Mouse (Mus musculus): ENCODE results near the gene Rarres2. TPM values are rescaled to one million over a fixed set of nuclear protein-coding genes. Genes with fewer than 3 reads are reported as not detected.

The Rarres2 gene
- 13.5 and 17.7 TPM in 2 replicates for polyA plus RNA-seq (2015; fragmentation: Nextera tagmentation; extraction: Ambion mirVana)

- no peak within 1 kb of the TSS for H3K9ac ChIP-seq
- ATAC-seq (ENCODE audit: insufficient number of reproducible peaks, low FRiP score, low TSS enrichment, low read depth) = peak; percentile 68
- H3K4me3 ChIP-seq (replicated peaks) = no peak within 1 kb of the TSS
- no peaks in the 10 kb centered on the region for H3K36me3 ChIP-seq
- peak within 1 kb of the TSS; percentile 12; the same call in 1 of the 2 replicates for H3K4me2 ChIP-seq (replicated peaks)
- WGBS = 17% methylated on average over 6 of the region's 6 CpGs
- peaks cover 21% of the 10 kb centered on the region; the same call in 1 of the 2 replicates for H3K4me1 ChIP-seq
- no peaks in the 10 kb centered on the region for H3K27me3 ChIP-seq
- H3K27ac ChIP-seq (replicated peaks) = no peak within 1 kb of the TSS
- H3K9me3 ChIP-seq (replicated peaks) = no peaks in the 10 kb centered on the region
Measured at GRCm38 (mm10) chr6:48572572-48573061, at the start of gene Rarres2. Rarres2 (minus strand) TSS chr6:48572789.

- WGBS = 95% methylated on average over 30 of the region's 30 CpGs
- no peaks in the 10 kb centered on the region for H3K9me3 ChIP-seq (replicated peaks)
- H3K27me3 ChIP-seq = no peaks in the 10 kb centered on the region
- H3K27ac ChIP-seq (replicated peaks) = no peak overlapping the region
- no peak overlapping the region for H3K4me2 ChIP-seq (replicated peaks)
- H3K4me3 ChIP-seq (replicated peaks) = no peak overlapping the region
- no peak for ATAC-seq (ENCODE audit: insufficient number of reproducible peaks, low FRiP score, low TSS enrichment, low read depth)
- H3K4me1 ChIP-seq = no peaks in the 10 kb centered on the region
- no peak overlapping the region for H3K9ac ChIP-seq
- peaks cover 21% of the 10 kb centered on the region for H3K36me3 ChIP-seq
Measured at GRCm38 (mm10) chr6:48620031-48620430, 47.4 kb upstream of the Rarres2 start.

- no peak overlapping the region for H3K27ac ChIP-seq (replicated peaks)
- ATAC-seq (ENCODE audit: insufficient number of reproducible peaks, low FRiP score, low TSS enrichment, low read depth) = no peak
- H3K27me3 ChIP-seq = no peaks in the 10 kb centered on the region
- H3K4me3 ChIP-seq (replicated peaks) = no peak overlapping the region
- WGBS = 93% methylated on average over 5 of the region's 5 CpGs
- no peak overlapping the region for H3K9ac ChIP-seq
- H3K4me1 ChIP-seq = no peaks in the 10 kb centered on the region
- no peaks in the 10 kb centered on the region for H3K9me3 ChIP-seq (replicated peaks)
- H3K36me3 ChIP-seq = peaks cover 20% of the 10 kb centered on the region
- H3K4me2 ChIP-seq (replicated peaks) = no peak overlapping the region
Measured at GRCm38 (mm10) chr6:48614756-48615155, 42.2 kb upstream of the Rarres2 start.

- Histone ChIP-seq H3K4me1 (no peaks in the 10 kb centered on the region), H3K36me3 (peaks cover 10% of the 10 kb centered on the region), H3K4me3 (replicated peaks) (no peak overlapping the region), H3K4me2 (replicated peaks) (no peak overlapping the region), H3K27ac (replicated peaks) (no peak overlapping the region), H3K9me3 (replicated peaks) (no peaks in the 10 kb centered on the region), H3K9ac (no peak overlapping the region), H3K27me3 (no peaks in the 10 kb centered on the region)
- WGBS = 86% methylated on average over 4 of the region's 4 CpGs
- no peak for ATAC-seq (ENCODE audit: insufficient number of reproducible peaks, low FRiP score, low TSS enrichment, low read depth)
Measured at GRCm38 (mm10) chr6:48613464-48613863, 40.9 kb upstream of the Rarres2 start.

- no peaks in the 10 kb centered on the region for H3K4me1 ChIP-seq
- 88% methylated on average over 3 of the region's 3 CpGs for WGBS
- ATAC-seq (ENCODE audit: insufficient number of reproducible peaks, low FRiP score, low TSS enrichment, low read depth) = no peak
- no peaks in the 10 kb centered on the region for H3K27me3 ChIP-seq
- H3K4me3 ChIP-seq (replicated peaks) = no peak overlapping the region
- H3K4me2 ChIP-seq (replicated peaks) = no peak overlapping the region
- H3K9ac ChIP-seq = no peak overlapping the region
- H3K36me3 ChIP-seq = peaks cover 10% of the 10 kb centered on the region
- no peaks in the 10 kb centered on the region for H3K9me3 ChIP-seq (replicated peaks)
- H3K27ac ChIP-seq (replicated peaks) = no peak overlapping the region
Measured at GRCm38 (mm10) chr6:48610657-48611056, 38.1 kb upstream of the Rarres2 start.

- no peak for ATAC-seq (ENCODE audit: insufficient number of reproducible peaks, low FRiP score, low TSS enrichment, low read depth)
- H3K4me1 ChIP-seq = no peaks in the 10 kb centered on the region
- no peaks in the 10 kb centered on the region for H3K9me3 ChIP-seq (replicated peaks)
- WGBS = 65% methylated on average over 7 of the region's 7 CpGs
- H3K4me3 ChIP-seq (replicated peaks) = no peak overlapping the region
- H3K9ac ChIP-seq = no peak overlapping the region
- H3K27ac ChIP-seq (replicated peaks) = no peak overlapping the region
- peaks cover 8% of the 10 kb centered on the region for H3K36me3 ChIP-seq
- H3K27me3 ChIP-seq = no peaks in the 10 kb centered on the region
- H3K4me2 ChIP-seq (replicated peaks) = no peak overlapping the region
Measured at GRCm38 (mm10) chr6:48609512-48609911, 36.9 kb upstream of the Rarres2 start.

- ATAC-seq (ENCODE audit: insufficient number of reproducible peaks, low FRiP score, low TSS enrichment, low read depth) = no peak
- WGBS = 51% methylated on average over 2 of the region's 2 CpGs
- no peaks in the 10 kb centered on the region for H3K9me3 ChIP-seq (replicated peaks)
- no peak overlapping the region for H3K27ac ChIP-seq (replicated peaks)
- H3K4me2 ChIP-seq (replicated peaks) = no peak overlapping the region
- no peaks in the 10 kb centered on the region for H3K27me3 ChIP-seq
- H3K4me1 ChIP-seq = peaks cover under 1% of the 10 kb centered on the region; the same call in 1 of the 2 replicates
- no peaks in the 10 kb centered on the region for H3K36me3 ChIP-seq
- H3K4me3 ChIP-seq (replicated peaks) = no peak overlapping the region
- H3K9ac ChIP-seq = no peak overlapping the region
Measured at GRCm38 (mm10) chr6:48608124-48608523, 35.5 kb upstream of the Rarres2 start.

- Histone ChIP-seq H3K9ac (peak overlapping the region; percentile 58), H3K9me3 (replicated peaks) (peaks cover 8% of the 10 kb centered on the region), H3K27ac (replicated peaks) (peak overlapping the region; percentile 78), H3K36me3 (peaks cover 27% of the 10 kb centered on the region), H3K4me3 (replicated peaks) (peak overlapping the region; percentile 74), H3K4me2 (replicated peaks) (peak overlapping the region; percentile 95), H3K27me3 (no peaks in the 10 kb centered on the region), H3K4me1 (peaks cover 8% of the 10 kb centered on the region)
- ATAC-seq (ENCODE audit: insufficient number of reproducible peaks, low FRiP score, low TSS enrichment, low read depth) = peak; percentile 66
- 1% methylated on average over 28 of the region's 28 CpGs for WGBS
Measured at GRCm38 (mm10) chr6:48602080-48602741, 29.6 kb upstream of the Rarres2 start.

GRCm38 (mm10) chr6:48601271-48602079, 28.9 kb upstream of the Rarres2 start, which contains the start of gene Zfp775:
Zfp775 (plus strand) TSS chr6:48602063.
- WGBS = 4% methylated on average over 42 of the region's 42 CpGs
- peak within 1 kb of the TSS; percentile 95 for H3K4me2 ChIP-seq (replicated peaks)
- peaks cover 34% of the 10 kb centered on the region for H3K36me3 ChIP-seq
- H3K4me1 ChIP-seq = peaks cover 8% of the 10 kb centered on the region
- no peaks in the 10 kb centered on the region for H3K27me3 ChIP-seq
- peaks cover 16% of the 10 kb centered on the region for H3K9me3 ChIP-seq (replicated peaks)
- H3K27ac ChIP-seq (replicated peaks) = peak within 1 kb of the TSS; percentile 78
- peak within 1 kb of the TSS; percentile 58 for H3K9ac ChIP-seq
- peak within 1 kb of the TSS; percentile 74 for H3K4me3 ChIP-seq (replicated peaks)
- ATAC-seq (ENCODE audit: insufficient number of reproducible peaks, low FRiP score, low TSS enrichment, low read depth) = peak; percentile 98

GRCm38 (mm10) chr6:48600594-48600993, 28.0 kb upstream of the Rarres2 start:
- Histone ChIP-seq H3K4me1 (peaks cover 8% of the 10 kb centered on the region), H3K9me3 (replicated peaks) (peaks cover 19% of the 10 kb centered on the region), H3K27me3 (no peaks in the 10 kb centered on the region), H3K27ac (replicated peaks) (no peak overlapping the region), H3K4me2 (replicated peaks) (no peak overlapping the region), H3K4me3 (replicated peaks) (0 out of 2 replicates have a peak overlapping the region, but pooled peaks have one; percentile 74), H3K36me3 (peaks cover 40% of the 10 kb centered on the region), H3K9ac (no peak overlapping the region)
- ATAC-seq (ENCODE audit: insufficient number of reproducible peaks, low FRiP score, low TSS enrichment, low read depth) = no peak
- WGBS = 85% methylated on average over 1 of the region's 1 CpGs

GRCm38 (mm10) chr6:48597233-48597625, 24.6 kb upstream of the Rarres2 start:
- Histone ChIP-seq H3K36me3 (peaks cover 40% of the 10 kb centered on the region), H3K4me3 (replicated peaks) (no peak overlapping the region), H3K27me3 (no peaks in the 10 kb centered on the region), H3K4me1 (peaks cover 22% of the 10 kb centered on the region), H3K9me3 (replicated peaks) (peaks cover 19% of the 10 kb centered on the region), H3K4me2 (replicated peaks) (no peak overlapping the region), H3K27ac (replicated peaks) (no peak overlapping the region), H3K9ac (no peak overlapping the region)
- WGBS = 97% methylated on average over 27 of the region's 27 CpGs
- no peak for ATAC-seq (ENCODE audit: insufficient number of reproducible peaks, low FRiP score, low TSS enrichment, low read depth)
